Mouse (Mus musculus) CH12.LX (cell line): Measurements from ENCODE around the gene Rpl5.

ENCODE experiments used
- CTCF ChIP-seq, 2 experiments: IDR thresholded peaks in 1 of 2; conservative IDR thresholded peaks in 1 of 2; 2 replicates each; pipeline ENCODE4 v1.5.1; 2011 to 2012; ENCODE audit warnings: low read depth in 2 of 2, low read length in 2 of 2, improper control_type of control experiment in 1 of 2, inconsistent platforms in 1 of 2, mild to moderate bottlenecking in 1 of 2, moderate library complexity in 1 of 2
- E2F4 ChIP-seq: IDR thresholded peaks from 2 replicates; pipeline ENCODE4 v1.6.1; 2011; ENCODE audit warnings: low read depth, low read length, improper control_type of control experiment; ENCODE audit not compliant: insufficient replicate concordance
- EP300 ChIP-seq: IDR thresholded peaks from 2 replicates; pipeline ENCODE4 v1.6.1; 2011; ENCODE audit warnings: low read length, improper control_type of control experiment
- POLR2A ChIP-seq: IDR thresholded peaks from 2 replicates; pipeline ENCODE4 v1.6.1; 2011; ENCODE audit warnings: low read depth, mild to moderate bottlenecking, improper control_type of control experiment, low read length
- POLR2AphosphoS2 ChIP-seq: IDR thresholded peaks from 2 replicates; pipeline ENCODE4 v1.6.1; 2011; ENCODE audit warnings: low read depth, low read length, improper control_type of control experiment
- SMC3 ChIP-seq: IDR thresholded peaks from 2 replicates; pipeline ENCODE4 v1.6.1; 2011; ENCODE audit warnings: low read depth, low read length, improper control_type of control experiment
- UBTF ChIP-seq: IDR thresholded peaks from 2 replicates; pipeline ENCODE4 v1.6.1; 2012; ENCODE audit warnings: low read depth, mild to moderate bottlenecking, inconsistent platforms, low read length, improper control_type of control experiment, moderate library complexity
- USF1 ChIP-seq: IDR thresholded peaks from 2 replicates; pipeline ENCODE4 v1.6.1; 2014; ENCODE audit warnings: low read depth, mild to moderate bottlenecking, inconsistent platforms, low read length, improper control_type of control experiment

GRCm38 (mm10) chr5:107909668-107910067 lies 9.4 kb downstream of the Rpl5 start:
- TF ChIP-seq POLR2AphosphoS2 (peak; percentile 89), USF1 (no peak), E2F4 (no peak), EP300 (no peak), POLR2A (peak; percentile 47; the same call in 1 of the 2 replicates), CTCF (conservative IDR thresholded peaks at IDR 0.05 in 1 of 2, IDR thresholded peaks at IDR 0.05 in 1 of 2; ENCODE audit: low read depth in 2 of 2, low read length in 2 of 2) (no peak), UBTF (no peak), SMC3 (no peak)
